8 mouse cellular contexts compared by ENCODE assay signal in the genomic region with DNA sequence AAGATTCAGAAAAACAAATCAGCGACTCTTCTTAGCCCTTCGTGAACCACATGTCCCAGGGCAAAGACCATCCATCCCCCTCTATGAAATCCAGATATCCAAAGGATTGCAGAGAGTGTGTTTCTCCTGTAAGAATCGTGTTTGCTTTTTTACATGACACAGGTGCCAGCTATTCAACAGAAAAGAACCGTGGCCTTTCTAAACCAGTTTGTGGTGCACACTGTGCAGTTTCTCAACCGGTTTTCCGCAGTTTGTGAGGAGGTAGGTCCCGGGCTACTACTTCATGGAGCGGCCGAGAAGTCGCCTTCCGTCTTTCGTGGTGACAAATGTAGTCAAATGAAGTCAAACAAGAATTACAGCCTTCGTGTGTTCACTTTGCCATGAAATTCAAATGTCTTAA. TPM values are rescaled to one million over a fixed set of nuclear protein-coding genes. Genes with fewer than 3 reads are reported as not detected.
DNase-seq lines count a peak whose midpoint lies in the region; ATAC-seq and TF ChIP-seq lines count a peak whose summit lies in the region.

No protein-coding gene starts in this region.

- peak overlapping the region; percentile 78 for H3K4me3 ChIP-seq in thymus, adult 2 months (ENCODE audit: control insufficient read depth, insufficient read depth, low read length)
- peak overlapping the region; percentile 67 for H3K4me3 ChIP-seq in limb, embryonic 15.5 days

- peak overlapping the region; percentile 85 for H3K27ac ChIP-seq in thymus, adult 2 months (ENCODE audit: control insufficient read depth, insufficient read depth, low read length)
- peak overlapping the region; percentile 82; the same call in 1 of the 2 replicates for H3K27ac ChIP-seq in limb, embryonic 15.5 days

- peaks cover 19% of the 10 kb centered on the region for H3K4me1 ChIP-seq in thymus, adult 2 months (replicated peaks; ENCODE audit: control insufficient read depth, insufficient read depth, low read length)
- H3K4me1 ChIP-seq in limb, embryonic 15.5 days: peaks cover 4% of the 10 kb centered on the region; the same call in 1 of the 2 replicates

- TF ChIP-seq CTCF in thymus, adult 2 months (IDR thresholded peaks at IDR 0.05; ENCODE audit: borderline replicate concordance, control insufficient read depth, extremely low read depth, insufficient read depth, low read length, poor library complexity): no peak

- H3K36me3 ChIP-seq in thymus, adult 2 months (ENCODE audit: control insufficient read depth, insufficient read depth, low read length): no peaks in the 10 kb centered on the region
- H3K36me3 ChIP-seq in limb, embryonic 15.5 days: peaks cover 7% of the 10 kb centered on the region; the same call in 1 of the 2 replicates

- no peaks in the 10 kb centered on the region for H3K9me3 ChIP-seq in limb, embryonic 15.5 days

- TF ChIP-seq POLR2A in thymus, adult 2 months (IDR thresholded peaks at IDR 0.05; ENCODE audit: control insufficient read depth, extremely low read depth, insufficient read depth, low read length, poor library complexity): no peak

- no peaks in the 10 kb centered on the region for H3K27me3 ChIP-seq in thymus, adult 2 months (ENCODE audit: control insufficient read depth, insufficient read depth, low read length)
- H3K27me3 ChIP-seq in limb, embryonic 15.5 days: no peaks in the 10 kb centered on the region

- 72% methylated on average over 13 of the region's 13 CpGs for WGBS in thymus, adult 2 months
- 74% methylated on average over 13 of the region's 13 CpGs for WGBS in limb, embryonic 15.5 days

- no peak for ATAC-seq in cerebellum, adult (ENCODE audit: insufficient number of reproducible peaks, low FRiP score, low TSS enrichment)
- no peak for ATAC-seq in limb, embryonic 15.5 days (ENCODE audit: insufficient number of reproducible peaks, low FRiP score, low TSS enrichment, low read depth)

- H3K9ac ChIP-seq in limb, embryonic 15.5 days: peak overlapping the region; percentile 69; the same call in 1 of the 2 replicates

- DNase-seq in cerebellum, adult 9-10 months: peak; percentile 14
- DNase-seq in thymus, adult 2 months: peak; percentile 8
- DNase-seq in thymus, postnatal 36 days: no peak
- DNase-seq in telencephalon, adult 2 months (ENCODE audit: low read depth, low spot score): peak; percentile 6
- DNase-seq in adrenal gland, postnatal 36 days: no peak
- no peak for DNase-seq in retina, embryonic 14.5 days (ENCODE audit: low spot score)

- H3K4me2 ChIP-seq in limb, embryonic 15.5 days: peak overlapping the region; percentile 69

RNA-seq across cellular contexts. Expression of a gene that starts 0.8 kb away (rescaled TPM):
- polyA plus RNA-seq in thymus, adult 2 months (2012; rRNA removed): 15.0 and 19.8 TPM in 2 replicates
- 54.8 and 55.9 TPM in 2 replicates for polyA plus RNA-seq in limb, embryonic 15.5 days (2015; fragmentation: Nextera tagmentation; extraction: Ambion mirVana)
- 10 to 100 TPM; 51.6 to 65.0 TPM for total RNA-seq in adrenal gland, postnatal 36 days (2021)

RNA-seq across cellular contexts. Expression of a gene that starts 54.9 kb away (rescaled TPM):
- 12.3 and 12.6 TPM in 2 replicates for polyA plus RNA-seq in thymus, adult 2 months (2012; rRNA removed)
- polyA plus RNA-seq in limb, embryonic 15.5 days (2015; fragmentation: Nextera tagmentation; extraction: Ambion mirVana): 55.8 and 58.0 TPM in 2 replicates
- 10 to 100 TPM; 10.5 to 10.7 TPM for total RNA-seq in adrenal gland, postnatal 36 days (2021)

RNA-seq across cellular contexts. Expression of a gene that starts 54.9 kb away (rescaled TPM):
- 3.5 and 4.0 TPM in 2 replicates for polyA plus RNA-seq in thymus, adult 2 months (2012; rRNA removed)
- 6.4 and 7.7 TPM in 2 replicates for polyA plus RNA-seq in limb, embryonic 15.5 days (2015; fragmentation: Nextera tagmentation; extraction: Ambion mirVana)
- total RNA-seq in adrenal gland, postnatal 36 days (2021): 1 to 10 TPM in 1 of 2 experiments, under 1 TPM in 1; 0.96 to 1.6 TPM

Comparison
In these comparisons a context has a peak if more than half of its experiments do, and no peak if none do; other contexts are left out.
1. DNase-seq: peak in cerebellum, adult 9-10 months (single experiment), thymus, adult 2 months (single experiment) and telencephalon, adult 2 months (single experiment); none in thymus, postnatal 36 days (0 of 2), adrenal gland, postnatal 36 days (0 of 2) and retina, embryonic 14.5 days (single experiment).